Mouse (Mus musculus): Measurements from ENCODE around the gene Rabggta. TPM values are rescaled to one million over a fixed set of nuclear protein-coding genes. Genes with fewer than 3 reads are reported as not detected.
A peak's percentile ranks its signal among the peaks of the same experiment; 100 is the strongest.

Gene Rabggta
- total RNA-seq, 2 experiments from 2014 or later: 10.4 to 11.5 TPM

DNA sequence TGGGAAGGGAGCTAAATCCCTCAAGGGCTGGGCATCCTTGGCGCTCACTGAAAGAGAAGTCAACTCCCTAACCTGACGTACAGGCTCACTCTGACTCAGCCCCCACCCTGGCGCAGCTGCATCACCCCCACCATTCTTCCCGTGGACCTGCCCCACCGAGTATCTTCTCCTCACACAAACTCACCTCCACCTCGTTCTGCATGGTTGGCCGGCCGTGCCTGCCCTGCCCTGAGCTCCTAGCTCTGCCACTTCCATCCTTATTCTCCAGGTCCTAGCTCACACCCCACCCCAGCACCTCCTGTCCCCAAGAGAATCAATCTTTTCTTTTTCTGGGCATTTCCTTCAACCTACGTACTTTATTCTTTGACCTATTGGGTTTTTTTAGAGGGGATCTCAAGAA is 20.9 kb downstream of the Rabggta start:
- DNase-seq (ENCODE audit: low spot score): no peak

GRCm38 (mm10) chr14:55697226-55697625 is 24.8 kb downstream of the Rabggta start:
- no peak for DNase-seq (ENCODE audit: low spot score)

DNA sequence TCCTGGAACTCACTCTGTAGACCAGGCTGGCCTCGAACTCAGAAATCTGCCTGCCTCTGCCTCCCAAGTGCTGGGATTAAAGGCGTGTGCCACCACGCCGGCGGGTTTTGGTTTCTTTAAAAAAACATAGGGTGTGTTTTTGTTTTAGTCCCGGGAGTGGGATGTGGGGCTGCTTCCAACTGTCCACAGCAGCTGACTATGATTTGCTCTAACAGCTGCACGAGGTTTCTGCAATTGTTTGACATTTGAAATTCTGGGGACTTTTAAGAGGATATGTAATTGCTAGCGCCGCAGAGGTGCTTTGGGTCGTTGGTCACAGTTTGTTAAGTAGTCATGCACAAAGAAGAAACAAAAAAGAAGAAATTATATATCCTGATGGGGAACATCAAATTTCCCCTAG is 32.6 kb downstream of the Rabggta start:
- no peak for DNase-seq (ENCODE audit: low spot score)

GRCm38 (mm10) chr14:55682118-55682493 is 40.0 kb downstream of the Rabggta start:
- no peak for DNase-seq (ENCODE audit: low spot score)

GRCm38 (mm10) chr14:55681160-55682117 is 40.6 kb downstream of the Rabggta start, which contains the start of gene Tinf2:
TSS of gene Tinf2 (minus strand) at chr14:55681820.
- peak; percentile 93 for DNase-seq (ENCODE audit: low spot score)

- DNase-seq (ENCODE audit: low spot score): no peak
These were observed 44.4 kb downstream of the Rabggta start for GRCm38 (mm10) chr14:55677615-55678014.

DNA sequence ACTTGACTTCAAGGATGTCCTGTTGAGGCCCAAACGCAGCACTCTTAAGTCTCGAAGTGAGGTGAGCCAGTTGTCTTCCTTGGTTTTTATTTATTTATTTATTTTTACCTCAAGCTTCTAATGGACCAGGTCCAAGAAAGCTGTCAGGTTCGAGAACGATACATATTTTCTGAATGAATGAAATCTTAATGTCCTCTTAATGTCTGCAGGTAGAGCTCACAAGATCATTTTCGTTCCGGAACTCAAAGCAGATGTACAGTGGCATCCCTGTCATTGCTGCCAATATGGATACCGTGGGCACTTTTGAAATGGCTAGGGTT is 49.4 kb downstream of the Rabggta start:
- DNase-seq (ENCODE audit: low spot score): no peak

DNA sequence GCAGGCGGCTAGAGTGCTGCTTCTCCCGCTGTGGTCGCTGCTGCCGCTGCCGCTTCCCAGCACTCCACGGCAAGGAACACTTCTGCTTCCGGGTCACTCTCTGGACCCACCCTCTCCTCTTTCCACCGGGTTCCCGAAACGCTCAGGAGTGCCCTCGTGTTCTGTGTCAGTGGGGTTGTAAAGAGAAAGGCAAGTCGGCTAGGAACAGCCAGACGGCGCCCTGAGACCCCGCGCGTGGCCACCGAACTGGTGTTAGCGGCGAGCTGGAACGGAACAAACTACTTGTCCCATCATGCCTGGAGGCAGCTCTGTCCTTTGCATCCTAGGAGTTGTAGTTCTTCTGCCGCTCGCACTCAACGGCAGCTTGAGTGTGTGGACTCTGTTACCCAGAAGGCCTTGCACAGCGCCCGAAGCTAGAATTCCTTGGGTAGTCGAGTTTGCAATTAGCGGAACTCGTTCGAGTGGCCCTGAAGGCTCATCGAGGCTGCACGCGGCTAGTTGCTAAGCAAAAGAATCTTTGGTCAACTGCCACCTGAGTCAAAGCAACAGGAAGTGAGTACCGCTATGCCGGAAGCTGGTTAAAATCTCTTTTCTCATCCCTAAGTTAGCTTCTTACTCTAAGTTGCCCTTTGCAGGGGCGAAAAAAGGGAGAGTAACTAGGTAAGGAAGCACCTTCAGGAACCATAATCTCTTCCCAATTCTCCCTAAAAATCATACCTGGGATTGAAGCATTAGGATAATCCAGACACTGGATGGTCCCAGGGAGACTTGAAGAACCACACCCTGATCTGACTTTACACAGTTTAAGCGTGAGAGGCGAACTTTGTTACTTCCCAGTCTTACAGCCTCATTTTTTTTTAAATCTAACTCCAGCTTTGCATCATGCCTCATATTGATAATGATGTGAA is 50.0 kb downstream of the Rabggta start, which contains the start of the genes Gmpr2 and Nedd8:
Gene Gmpr2 (plus strand): TSS at position 109 of the 908 bp plus-strand sequence.
Gene Nedd8 (minus strand): TSS at position 292 of the 908 bp plus-strand sequence.
- peak; percentile 91 for DNase-seq (ENCODE audit: low spot score)

GRCm38 (mm10) chr14:55671486-55671832 is 50.6 kb downstream of the Rabggta start:
- DNase-seq (ENCODE audit: low spot score): no peak

Other genes starting within 250 kb of the Rabggta start
- 10 to 100 TPM; 37.1 to 46.0 TPM for gene Dhrs4, start 243.5 kb downstream of the Rabggta start, total RNA-seq (2021)
- gene Carmil3, start 231.6 kb downstream of the Rabggta start, total RNA-seq (2021): under 1 TPM; 0.26 to 0.41 TPM
- gene Cpne6, start 211.8 kb downstream of the Rabggta start, total RNA-seq (2021): not detected
- gene Nrl, start 197.3 kb downstream of the Rabggta start, total RNA-seq (2021): not detected
- 1 to 10 TPM; 2.8 to 3.1 TPM for gene Pck2, start 182.0 kb downstream of the Rabggta start, total RNA-seq (2021)
- gene Dcaf11, start 162.3 kb downstream of the Rabggta start, total RNA-seq (2021): 100 to 1,000 TPM; 134 to 136 TPM
- gene A730061H03Rik, start 161.9 kb downstream of the Rabggta start, total RNA-seq (2021): not detected
- gene Fitm1, start 146.6 kb downstream of the Rabggta start, total RNA-seq (2021): 100 to 1,000 TPM; 273 to 289 TPM
- gene Psme1, start 144.1 kb downstream of the Rabggta start, total RNA-seq (2021): 10 to 100 TPM; 65.1 to 72.7 TPM
- 10 to 100 TPM; 38.2 to 40.5 TPM for gene Emc9, start 137.0 kb downstream of the Rabggta start, total RNA-seq (2021)
- gene Psme2, start 131.2 kb downstream of the Rabggta start, total RNA-seq (2021): 10 to 100 TPM; 50.1 to 56.1 TPM
- gene Rnf31, start 130.6 kb downstream of the Rabggta start, total RNA-seq (2021): 10 to 100 TPM; 19.0 to 19.8 TPM
- gene Irf9, start 118.7 kb downstream of the Rabggta start, total RNA-seq (2021): 1 to 10 TPM; 2.9 to 4.8 TPM
- gene Rec8, start 104.2 kb downstream of the Rabggta start, total RNA-seq (2021): not detected
- gene Ipo4, start 86.3 kb downstream of the Rabggta start, total RNA-seq (2021): 10 to 100 TPM; 72.0 to 73.8 TPM
- 1 to 10 TPM; 1.4 to 1.6 TPM for gene Gm49378, start 84.4 kb downstream of the Rabggta start, total RNA-seq (2021)
- gene Tm9sf1, start 78.5 kb downstream of the Rabggta start, total RNA-seq (2021): 10 to 100 TPM; 15.7 to 16.4 TPM
- gene Tssk4, start 72.1 kb downstream of the Rabggta start, total RNA-seq (2021): under 1 TPM in 1 of 2 experiments, not detected in 1; 0.24 TPM
- 10 to 100 TPM; 20.9 to 22.2 TPM for gene Mdp1, start 61.8 kb downstream of the Rabggta start, total RNA-seq (2021)
- gene Gmpr2, start 50.3 kb downstream of the Rabggta start, total RNA-seq (2021): 1 to 10 TPM; 2.1 to 2.4 TPM
- gene Nedd8, start 50.1 kb downstream of the Rabggta start, total RNA-seq (2021): 100 to 1,000 TPM; 188 to 201 TPM
- gene Tinf2, start 40.4 kb downstream of the Rabggta start, total RNA-seq (2021): 10 to 100 TPM; 12.1 to 15.7 TPM
- under 1 TPM in 1 of 2 experiments, not detected in 1; 0.17 TPM for gene Tgm1, start 8.3 kb downstream of the Rabggta start, total RNA-seq (2021)
- 10 to 100 TPM; 29.5 to 32.1 TPM for gene Dhrs1, start 23.4 kb upstream of the Rabggta start, total RNA-seq (2021)
- gene Nop9, start 23.4 kb upstream of the Rabggta start, total RNA-seq (2021): 1 to 10 TPM; 9.0 to 9.4 TPM
- not detected for gene Cideb, start 36.2 kb upstream of the Rabggta start, total RNA-seq (2021)
- gene Ltb4r2, start 39.2 kb upstream of the Rabggta start, total RNA-seq (2021): not detected
- gene Ltb4r1, start 43.7 kb upstream of the Rabggta start, total RNA-seq (2021): under 1 TPM; 0.16 to 0.17 TPM
- gene Adcy4, start 61.8 kb upstream of the Rabggta start, total RNA-seq (2021): 1 to 10 TPM; 3.8 to 9.1 TPM
- 1 to 10 TPM; 1.6 to 2.5 TPM for gene Ripk3, start 66.6 kb upstream of the Rabggta start, total RNA-seq (2021)
- 1 to 10 TPM; 1.5 to 3.3 TPM for gene Nfatc4, start 100.9 kb upstream of the Rabggta start, total RNA-seq (2021)
- gene Nynrin, start 131.7 kb upstream of the Rabggta start, total RNA-seq (2021): 1 to 10 TPM; 1.2 to 1.8 TPM
- gene Cbln3, start 162.1 kb upstream of the Rabggta start, total RNA-seq (2021): not detected
- 1 to 10 TPM; 5.4 to 5.5 TPM for gene Khnyn, start 162.7 kb upstream of the Rabggta start, total RNA-seq (2021)
- 100 to 1,000 TPM; 125 to 126 TPM for gene Sdr39u1, start 178.0 kb upstream of the Rabggta start, total RNA-seq (2021)
- 1 to 10 TPM; 3.2 to 3.3 TPM for gene Cma1, start 222.4 kb upstream of the Rabggta start, total RNA-seq (2021)
- gene Cma2, start 228.7 kb upstream of the Rabggta start, total RNA-seq (2021): not detected

All from gastrocnemius, adult 18-20 months (tissue).